Mouse (Mus musculus): ENCODE measurements at regions not wholly inside any gene's neighbourhood (a gene's known extent, or its start where the extent isn't known, plus 50 kb on each side); places are given as distances from the start of the nearest gene placed in this dataset.
A peak's percentile ranks its signal among the peaks of the same experiment; 100 is the strongest.

DNA sequence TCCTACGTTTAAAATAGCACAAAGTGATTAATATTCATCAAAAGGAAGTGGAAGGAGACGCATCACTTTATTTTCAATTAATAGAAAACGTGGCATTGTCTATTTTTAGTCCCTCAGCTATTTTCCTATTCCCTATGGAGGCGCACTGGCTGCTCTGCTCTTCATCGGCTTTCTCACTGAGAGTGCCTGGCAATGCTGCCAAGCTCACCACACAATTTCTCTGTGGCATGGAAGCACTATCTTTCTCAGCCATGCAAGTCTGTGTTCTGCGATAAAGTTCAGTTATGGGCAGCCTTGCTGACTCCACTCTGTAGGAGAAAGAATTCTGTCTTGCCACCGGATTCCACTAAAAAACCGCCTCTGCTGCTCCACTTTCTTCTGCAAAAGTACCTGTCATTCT, 67.1 kb upstream of the Mgat4c start:
- Histone ChIP-seq H3K27me3 (ENCODE audit: insufficient read depth, low read length) (no peaks in the 10 kb centered on the region), H3K9me3 (ENCODE audit: low read length) (no peaks in the 10 kb centered on the region), H3K9ac (replicated peaks; ENCODE audit: low read length, poor library complexity, severe bottlenecking) (no peak overlapping the region), H3K27ac (ENCODE audit: low read depth, low read length) (no peak overlapping the region), H3K4me1 (ENCODE audit: insufficient read depth, low read length) (no peaks in the 10 kb centered on the region), H3K4me3 (ENCODE audit: low read depth, low read length) (no peak overlapping the region), H3K36me3 (ENCODE audit: insufficient read depth, low read length) (no peaks in the 10 kb centered on the region), H3K4me2 (ENCODE audit: low read depth, low read length, poor library complexity, severe bottlenecking) (no peak overlapping the region)
- DNase-seq (ENCODE audit: low spot score) (peak; percentile 19), ATAC-seq (ENCODE audit: low FRiP score) (no peak)
- no peak for TF ChIP-seq CTCF (IDR thresholded peaks at IDR 0.05)
- 49% methylated on average over 8 of the region's 8 CpGs for WGBS

Measured in midbrain, postnatal 0 days (tissue).